Mouse (Mus musculus): ENCODE results near the gene Elane.

The Elane gene

DNA sequence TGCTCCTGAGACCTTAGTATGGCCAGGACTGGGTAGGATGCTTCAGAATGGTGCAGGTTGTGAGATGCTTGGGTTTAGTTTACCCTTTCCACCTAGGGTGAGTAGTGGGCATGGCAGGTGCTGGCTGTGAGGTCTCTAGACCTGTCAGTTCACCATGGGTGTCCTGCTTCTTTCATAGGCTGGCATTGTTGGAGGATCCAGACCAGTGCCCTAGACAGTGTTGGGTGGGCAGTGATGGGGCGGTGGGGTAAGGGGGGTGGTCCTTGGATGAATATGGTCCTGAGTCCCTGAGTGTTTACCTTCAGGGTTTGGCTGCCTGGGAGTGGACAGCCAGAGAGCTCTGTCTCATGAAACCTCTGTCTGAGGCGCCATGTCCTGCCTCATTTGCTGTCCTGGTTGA is 28.2 kb upstream of the Elane start:
- DNase-seq (ENCODE audit: low spot score): no peak

DNA sequence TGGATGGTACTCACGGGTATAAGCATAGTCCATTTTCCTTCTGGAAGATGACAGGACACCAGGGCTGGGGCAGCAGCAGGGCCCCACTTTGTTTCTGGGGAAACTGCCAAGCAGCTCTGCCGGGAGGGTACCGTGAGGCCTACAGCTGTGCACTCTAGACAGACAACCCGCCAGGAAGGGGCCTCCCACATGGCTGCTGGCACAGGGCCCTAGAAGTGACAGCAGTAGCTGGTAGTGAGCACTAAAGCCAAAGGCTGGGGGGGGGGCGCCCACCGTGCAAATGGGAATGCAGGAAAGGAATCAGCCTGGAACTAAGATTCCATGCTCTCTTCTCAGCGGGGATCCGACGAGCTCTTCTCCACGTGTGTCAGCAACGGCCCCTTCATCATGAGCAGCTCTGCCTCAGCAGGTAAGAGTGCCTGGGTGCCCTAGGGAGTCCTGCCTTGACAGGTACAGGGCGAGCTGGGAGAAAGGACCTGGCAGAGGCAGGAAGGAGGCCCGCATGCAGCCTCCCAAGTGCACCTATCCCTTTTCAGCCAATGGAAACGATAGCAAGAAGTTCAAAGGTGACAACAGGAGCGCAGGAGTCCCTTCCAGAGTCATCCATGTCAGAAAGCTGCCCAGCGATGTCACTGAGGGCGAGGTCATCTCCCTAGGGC is 27.5 kb upstream of the Elane start:
- no peak for DNase-seq (ENCODE audit: low spot score)

DNA sequence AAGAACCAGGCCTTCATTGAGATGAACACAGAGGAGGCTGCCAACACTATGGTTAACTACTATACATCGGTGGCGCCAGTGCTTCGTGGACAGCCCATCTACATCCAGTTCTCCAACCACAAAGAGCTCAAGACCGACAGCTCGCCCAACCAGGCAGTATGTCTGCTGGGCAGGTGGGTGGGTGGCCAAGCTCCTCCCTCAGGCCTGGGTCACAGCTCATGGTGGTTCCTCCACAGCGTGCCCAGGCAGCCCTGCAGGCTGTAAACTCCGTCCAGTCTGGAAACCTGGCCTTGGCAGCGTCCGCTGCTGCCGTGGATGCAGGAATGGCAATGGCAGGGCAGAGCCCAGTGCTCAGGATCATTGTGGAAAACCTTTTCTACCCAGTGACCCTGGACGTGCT is 26.9 kb upstream of the Elane start:
- DNase-seq (ENCODE audit: low spot score): no peak

DNA sequence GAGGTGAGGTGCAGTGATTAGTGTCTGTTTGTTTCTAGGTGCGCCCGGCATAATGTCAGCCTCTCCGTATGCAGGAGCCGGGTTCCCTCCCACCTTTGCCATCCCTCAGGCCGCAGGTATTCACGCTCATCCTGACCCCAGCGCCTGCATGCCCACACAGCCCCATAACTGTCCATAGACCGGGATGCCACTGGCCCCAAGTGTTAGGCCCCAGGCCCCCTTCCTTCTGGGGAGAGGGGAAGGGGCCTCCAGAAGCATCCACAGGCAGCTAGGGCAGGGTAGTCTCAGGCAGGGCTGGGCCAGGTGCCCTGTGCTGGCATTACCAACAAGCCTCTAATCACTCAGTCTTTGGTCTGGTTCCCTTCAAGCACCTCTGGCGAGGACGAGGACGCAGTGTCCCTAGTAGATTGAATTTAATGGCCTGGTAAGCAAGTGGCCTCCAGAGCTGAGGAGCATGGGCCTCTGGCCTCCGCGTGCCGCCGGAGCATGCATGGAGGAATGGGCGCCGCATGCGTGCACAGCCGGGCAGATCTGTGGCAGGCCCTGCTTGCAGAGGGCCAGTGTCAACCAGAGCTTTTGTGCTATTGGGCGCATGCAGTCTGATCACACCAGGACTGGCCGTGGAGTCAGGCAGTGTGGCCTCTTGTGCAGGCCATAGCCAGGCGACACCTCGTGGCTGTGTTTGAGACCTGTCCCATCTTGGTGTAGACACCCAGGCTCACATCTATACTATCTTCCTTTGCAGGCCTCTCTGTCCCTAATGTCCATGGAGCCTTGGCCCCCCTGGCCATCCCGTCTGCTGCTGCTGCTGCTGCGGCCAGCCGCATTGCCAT is 25.8 kb upstream of the Elane start:
- no peak for DNase-seq (ENCODE audit: low spot score)

DNA sequence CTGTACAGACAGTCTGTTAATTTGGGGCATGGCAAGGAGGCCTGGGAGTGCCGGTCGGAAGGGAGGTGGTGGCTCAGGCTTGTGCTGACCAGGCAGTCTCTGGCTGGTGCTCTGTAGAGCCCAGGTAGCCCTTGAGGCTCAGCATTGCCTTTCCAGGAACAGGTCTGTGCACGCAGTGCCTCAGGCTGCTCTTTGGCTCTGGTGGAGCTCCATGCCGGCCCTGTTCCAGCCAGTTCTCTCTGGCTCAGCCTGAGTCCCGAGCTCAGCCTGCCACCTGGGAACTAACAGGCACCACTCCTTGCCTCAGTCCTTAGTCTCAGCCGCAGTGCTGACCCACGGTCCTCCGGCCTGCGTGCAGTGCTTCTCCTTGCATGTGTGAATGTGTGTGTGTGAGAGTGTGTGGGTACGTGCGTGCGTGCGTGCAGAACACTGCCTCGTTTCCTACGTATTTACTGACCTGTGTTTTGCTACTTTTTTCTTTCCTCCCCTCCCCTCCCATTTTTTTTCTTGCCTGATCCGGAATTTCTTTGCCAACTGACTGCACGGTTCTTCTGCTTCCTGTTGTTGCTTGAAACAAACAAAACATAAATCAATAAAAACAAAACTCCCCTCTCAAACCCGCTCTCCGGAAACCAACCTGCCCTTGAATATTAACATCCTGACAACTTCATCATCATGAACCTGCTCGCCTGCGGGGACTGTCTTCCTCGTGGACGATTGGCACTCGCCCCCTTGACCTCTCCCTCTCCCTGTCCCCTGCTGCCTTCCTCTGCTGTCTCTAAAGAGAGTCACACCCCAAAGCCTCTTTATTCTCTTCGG is 24.6 kb upstream of the Elane start:
- no peak for DNase-seq (ENCODE audit: low spot score)

DNA sequence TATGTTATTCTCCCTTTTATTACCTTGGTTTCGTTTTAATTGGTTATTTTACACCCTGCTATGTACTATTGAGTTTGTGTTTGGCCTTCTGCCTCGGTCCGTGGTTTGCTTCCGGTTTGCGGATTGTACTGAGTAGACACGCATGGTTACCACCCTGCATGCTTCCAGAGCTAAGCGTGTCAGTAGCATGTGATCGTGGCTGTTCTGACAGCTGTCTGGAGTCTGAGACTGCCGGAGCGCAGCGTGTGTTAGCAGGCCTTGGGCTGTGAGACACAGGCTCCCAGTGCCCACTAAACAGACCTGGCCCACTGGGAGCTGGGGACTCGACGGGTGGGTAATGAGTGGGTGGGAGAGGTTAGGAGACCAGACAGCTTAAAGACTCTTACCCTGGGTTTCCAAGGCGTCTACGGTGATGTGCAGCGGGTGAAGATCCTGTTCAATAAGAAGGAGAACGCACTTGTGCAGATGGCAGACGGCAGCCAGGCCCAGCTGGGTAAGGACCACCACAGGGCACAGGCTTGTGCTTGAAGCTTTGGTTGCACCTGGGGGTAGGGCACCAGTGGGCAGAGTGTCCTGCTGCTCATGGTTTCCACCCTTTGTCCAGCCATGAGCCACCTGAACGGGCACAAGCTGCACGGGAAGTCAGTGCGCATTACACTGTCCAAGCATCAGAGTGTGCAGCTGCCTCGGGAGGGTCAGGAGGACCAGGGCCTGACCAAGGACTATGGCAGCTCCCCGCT is 23.8 kb upstream of the Elane start:
- DNase-seq (ENCODE audit: low spot score): no peak

DNA sequence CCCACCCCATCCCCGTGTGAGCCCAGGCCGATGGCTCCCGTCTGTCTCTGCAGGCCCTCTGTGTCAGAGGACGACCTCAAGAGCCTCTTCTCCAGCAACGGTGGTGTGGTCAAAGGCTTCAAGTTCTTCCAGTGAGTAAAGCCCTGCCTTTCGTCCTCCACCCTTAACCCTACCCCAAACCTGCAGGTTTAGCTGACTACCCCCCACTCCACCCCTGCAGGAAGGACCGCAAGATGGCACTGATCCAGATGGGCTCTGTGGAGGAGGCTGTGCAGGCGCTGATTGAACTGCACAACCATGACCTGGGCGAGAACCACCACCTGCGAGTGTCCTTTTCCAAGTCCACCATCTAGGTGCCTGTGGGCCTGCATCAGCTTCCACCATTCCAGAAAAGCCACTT is 23.1 kb upstream of the Elane start:
- no peak for DNase-seq (ENCODE audit: low spot score)

DNA sequence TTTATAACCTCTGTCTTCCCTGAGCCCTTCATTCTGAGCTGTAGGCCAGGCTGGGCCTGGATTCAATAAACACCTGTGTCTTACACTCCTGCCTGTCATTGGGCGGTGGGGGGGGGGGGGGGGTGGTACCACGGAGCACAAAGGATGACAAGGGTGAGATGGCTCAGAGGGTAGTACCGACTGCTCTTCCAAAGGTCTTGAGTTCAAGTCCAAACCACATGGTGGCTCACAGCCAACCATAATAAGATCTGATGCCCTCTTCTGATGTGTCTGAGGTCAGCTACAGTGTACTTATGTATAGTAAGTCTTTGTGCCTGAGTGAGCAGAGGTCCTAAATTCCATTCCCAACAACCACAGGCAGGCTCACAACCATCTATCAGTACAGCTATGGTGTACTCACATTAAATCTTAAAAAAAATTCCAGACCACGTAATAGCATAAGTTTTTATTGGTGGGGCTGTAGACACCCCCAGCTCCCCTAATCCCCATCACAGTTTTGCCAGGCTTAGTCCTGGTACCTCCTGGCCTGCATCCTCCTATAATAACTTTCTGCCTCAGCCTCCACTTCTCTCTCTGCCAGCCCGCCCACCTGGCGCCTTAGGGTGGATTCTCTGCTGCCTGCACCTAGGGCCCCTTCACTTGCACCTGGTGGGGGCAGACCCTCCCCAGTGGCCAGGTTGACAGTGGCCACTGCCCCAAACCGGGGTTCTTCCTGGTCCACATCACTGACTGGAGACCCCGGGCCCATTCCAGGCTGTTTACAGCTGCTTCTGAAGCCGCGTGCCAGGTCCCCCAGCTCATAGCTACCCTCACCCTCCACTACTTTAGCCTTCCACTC is 21.5 kb upstream of the Elane start:
- peak; percentile 37 for DNase-seq (ENCODE audit: low spot score)

DNA sequence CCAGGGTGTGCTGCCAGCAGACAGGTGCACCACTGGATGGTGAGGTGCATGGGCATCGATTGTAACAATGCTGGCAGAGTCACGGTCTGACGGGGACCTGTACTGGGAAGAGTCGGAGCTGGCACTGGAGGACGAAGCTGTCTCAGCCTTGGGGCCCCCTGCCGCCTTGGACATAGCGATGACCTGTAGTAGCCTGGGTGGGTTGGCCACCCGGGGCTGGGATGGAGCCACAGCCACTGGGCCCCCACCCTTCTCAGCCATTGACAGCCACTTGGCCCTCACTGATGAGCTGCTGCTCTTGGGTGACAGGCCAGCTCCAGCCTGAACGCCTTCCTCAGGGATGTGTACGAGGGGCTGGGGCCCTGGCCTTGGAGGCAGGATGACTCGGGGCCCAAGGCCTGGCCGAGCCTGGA is 20.9 kb upstream of the Elane start:
- no peak for DNase-seq (ENCODE audit: low spot score)

DNA sequence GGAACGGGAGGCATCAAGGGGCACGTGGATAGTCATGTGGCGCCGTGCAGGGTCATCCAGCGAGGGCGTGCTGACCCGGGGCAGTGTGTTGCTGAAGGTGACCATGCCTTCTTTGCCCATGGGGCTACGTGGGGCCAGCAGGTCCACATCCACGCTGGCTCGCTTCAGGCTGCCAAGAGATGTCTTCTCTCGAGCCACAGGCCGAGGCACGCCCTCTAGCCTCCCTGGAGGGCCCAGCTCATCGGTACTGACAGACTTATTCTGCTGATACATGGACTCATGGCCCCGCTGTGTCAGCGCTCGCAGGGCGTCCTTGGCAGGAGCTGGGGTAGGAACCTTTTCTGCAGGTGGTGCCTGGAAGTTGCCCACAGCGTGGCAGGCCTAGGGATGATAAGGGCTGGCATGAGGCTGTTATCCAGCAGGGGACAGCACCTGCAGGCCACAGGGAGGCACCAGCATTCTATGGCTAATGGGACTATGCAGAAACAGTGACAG is 20.2 kb upstream of the Elane start:
- no peak for DNase-seq (ENCODE audit: low spot score)

DNA sequence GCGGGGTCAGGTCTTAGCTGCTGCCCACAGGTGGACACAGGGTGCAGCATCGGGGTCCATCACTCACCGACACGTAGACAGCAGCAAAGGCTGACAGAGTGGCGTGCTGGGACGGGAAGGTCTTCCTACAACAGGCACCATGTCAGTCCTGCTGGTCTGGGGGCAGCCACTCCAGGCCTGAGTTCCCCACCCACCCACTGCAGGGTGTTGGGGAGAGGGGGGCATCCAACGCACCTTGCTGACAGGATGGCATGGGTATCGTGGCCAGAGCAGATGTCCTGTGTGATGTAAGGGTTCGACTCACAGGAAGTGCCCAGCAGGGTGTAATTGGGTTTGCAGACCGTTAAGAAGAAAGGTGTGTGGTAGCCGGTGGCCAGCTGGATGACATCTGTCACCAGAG is 19.4 kb upstream of the Elane start:
- no peak for DNase-seq (ENCODE audit: low spot score)

DNA sequence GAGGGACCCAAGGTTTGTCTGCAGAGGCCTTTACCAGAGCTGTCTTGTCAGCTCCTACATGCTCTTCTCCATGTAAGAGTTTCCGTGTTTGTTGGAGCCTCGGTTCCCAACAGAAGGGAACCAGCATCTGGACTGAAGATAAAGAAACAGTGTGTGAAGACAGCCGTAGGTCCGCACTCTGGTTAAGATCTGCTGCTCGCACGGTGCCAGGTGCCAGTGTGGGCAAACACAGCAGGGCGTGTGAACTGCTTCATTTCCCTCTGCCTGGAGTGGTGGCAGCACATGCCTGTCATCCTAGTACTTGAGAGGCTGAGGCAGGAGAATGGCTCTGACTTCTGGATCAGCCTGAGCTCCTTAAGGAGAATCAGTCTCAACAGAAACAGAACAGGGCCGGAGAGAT is 14.2 kb upstream of the Elane start:
- no peak for DNase-seq (ENCODE audit: low spot score)

DNA sequence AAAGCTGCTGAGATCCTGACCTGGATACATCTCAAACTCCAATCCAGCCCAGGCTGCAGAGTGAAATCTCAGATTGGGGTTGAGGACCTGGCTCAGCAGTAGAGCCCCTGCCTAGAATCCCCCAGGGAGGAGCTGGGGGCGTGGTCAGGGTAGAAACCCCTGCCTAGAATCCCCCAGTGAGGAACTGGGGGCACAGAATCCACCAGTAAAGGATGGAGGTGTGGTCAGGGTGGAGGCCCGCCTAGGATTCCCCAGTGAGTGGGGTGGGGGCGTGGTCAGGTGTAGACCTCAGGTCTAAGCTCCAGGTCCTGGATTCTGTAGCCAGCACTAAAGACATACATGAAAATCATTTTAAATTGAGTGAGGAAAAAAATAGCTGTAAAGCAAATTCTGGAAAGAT is 13.2 kb upstream of the Elane start:
- DNase-seq (ENCODE audit: low spot score): no peak

DNA sequence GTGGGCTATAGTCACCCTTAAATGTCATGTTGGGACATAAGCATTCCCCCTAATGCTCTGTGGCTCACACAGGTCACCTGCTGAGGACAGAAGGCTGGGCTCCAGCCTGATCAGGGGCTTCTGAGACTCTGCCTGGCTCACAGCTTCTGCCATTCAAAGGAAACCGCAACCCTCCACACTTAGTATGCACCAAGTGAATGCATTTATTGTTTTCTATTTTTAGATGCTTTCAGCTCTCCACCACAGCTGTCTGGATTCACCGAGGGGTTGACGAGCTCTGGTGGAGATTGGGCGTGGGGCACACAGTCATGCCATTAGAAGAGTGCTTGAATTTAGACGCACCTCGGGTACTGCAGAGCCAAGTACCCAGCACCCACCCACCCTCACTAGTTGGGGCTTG is 12.7 kb upstream of the Elane start:
- DNase-seq (ENCODE audit: low spot score): peak; percentile 25

DNA sequence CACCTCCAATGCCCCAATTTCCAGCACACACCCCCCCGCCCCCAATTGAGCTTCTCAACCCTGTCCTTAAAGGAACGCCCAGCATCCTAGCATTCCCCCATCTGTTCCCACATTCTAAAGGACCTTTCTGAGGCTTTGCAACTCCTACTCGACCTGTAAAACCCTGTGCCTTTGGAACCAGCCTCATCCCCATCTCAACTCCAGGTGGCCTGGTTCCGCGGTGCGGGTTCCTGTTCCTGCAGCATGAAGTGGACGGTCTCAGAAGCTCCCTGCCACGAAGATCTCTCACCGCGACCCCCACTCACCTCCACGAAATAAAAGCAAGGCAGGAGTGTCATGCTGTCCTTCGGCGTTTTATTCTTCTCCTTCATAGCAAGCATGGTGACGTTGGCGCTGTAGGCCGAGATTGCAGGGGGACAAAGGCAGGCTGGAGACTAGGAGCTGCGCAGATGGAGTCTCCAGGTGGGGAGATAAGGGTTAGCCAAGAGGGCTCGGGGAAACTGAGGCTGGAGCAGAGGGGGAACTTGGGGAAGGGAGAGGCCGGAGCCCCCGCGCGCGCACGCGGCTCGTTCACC is 12.2 kb upstream of the Elane start:
- DNase-seq (ENCODE audit: low spot score): peak; percentile 63

DNA sequence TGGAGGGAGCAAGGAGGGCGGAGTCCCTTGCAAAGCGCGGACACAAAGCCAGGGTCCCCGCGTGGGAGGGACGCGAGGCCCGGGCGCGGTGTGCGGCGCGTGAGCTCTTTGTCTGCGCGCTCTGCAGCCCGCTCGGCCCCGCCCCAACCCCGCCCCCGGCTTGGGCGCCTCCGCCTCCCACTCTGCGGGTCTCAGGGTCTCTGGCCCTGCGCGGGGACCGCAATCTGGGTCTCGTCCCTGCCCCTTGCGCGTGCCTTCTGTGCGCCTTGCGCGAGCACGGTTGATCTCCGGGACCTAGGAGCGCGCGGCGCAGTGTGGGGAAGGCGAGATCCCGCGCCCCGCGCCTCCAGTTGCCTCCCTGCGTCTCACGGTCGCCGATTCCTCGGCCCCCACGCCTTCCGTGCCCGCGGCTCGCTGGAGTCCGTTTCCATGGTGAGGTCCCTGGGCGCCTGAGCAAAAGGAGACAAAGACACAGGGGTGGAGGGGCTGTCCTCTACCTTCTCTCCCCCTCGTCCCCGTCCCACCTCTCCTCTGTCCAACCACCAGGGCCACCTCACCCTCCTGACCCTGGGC is 11.7 kb upstream of the Elane start, which contains the start of the genes Prtn3 and Plppr3:
Gene Prtn3, plus strand, starts transcription at position 187 of the 573 bp plus-strand sequence.
Gene Plppr3, minus strand, starts transcription at position 345 of the 573 bp plus-strand sequence.
- peak; percentile 79 for DNase-seq (ENCODE audit: low spot score)

DNA sequence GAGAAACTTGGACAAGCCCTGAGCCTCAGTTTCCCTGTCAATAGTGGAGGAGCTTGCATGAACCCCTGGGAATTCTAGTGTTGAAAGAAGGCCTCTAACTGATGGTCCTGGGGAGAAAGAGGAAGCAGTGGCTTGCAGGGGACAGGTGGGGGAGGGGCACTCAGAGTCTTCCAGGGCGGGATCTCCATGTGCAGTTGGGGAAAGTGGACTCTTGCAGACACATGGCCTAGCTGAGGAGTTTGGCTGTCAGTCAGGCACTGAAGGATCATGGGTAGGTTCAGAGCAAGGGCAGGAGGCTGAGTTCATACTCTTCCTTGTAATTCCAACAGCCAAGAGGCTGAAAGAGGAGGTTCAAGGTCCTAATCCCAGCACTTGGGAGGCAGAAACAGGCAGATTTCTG is 8.9 kb upstream of the Elane start:
- peak; percentile 36 for DNase-seq (ENCODE audit: low spot score)

DNA sequence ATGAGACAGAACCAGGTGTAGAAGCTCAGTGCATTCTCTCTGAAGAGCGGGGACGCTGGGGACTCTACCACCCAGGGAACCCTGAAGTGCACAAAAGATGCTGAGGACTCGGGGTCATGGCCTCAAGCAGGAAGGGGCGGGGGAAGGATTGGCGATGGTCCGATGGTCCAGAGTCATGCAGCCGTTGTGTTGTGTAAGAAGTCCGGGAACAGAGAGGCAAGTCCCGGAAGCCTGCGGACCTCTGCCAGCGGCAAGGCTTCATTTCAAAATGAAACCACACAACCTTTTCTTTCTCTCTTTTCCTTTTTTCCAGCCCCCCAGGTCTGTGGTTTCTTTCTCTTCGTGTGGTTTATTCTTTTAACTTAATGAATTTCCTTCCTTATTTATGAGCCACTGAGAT is 8.3 kb upstream of the Elane start:
- no peak for DNase-seq (ENCODE audit: low spot score)

DNA sequence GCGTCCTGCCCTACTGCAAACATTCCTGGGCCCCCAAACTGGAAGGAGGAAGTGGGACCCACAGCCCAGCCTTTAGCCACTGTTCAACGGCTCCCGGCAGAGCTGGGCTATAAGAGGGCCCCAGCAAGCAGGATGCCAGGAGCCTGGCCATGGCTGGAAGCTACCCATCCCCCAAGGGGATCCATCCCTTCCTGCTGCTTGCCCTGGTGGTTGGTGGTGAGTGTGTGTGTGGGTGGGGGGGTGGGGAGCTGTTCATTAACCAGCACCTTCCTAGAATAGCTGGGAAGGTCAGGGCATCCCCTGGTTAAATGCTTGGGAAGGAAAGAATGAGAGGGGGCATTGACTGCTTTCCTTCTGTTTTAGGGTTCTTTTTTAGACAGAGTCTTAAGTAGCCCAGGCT is 6.5 kb upstream of the Elane start:
- DNase-seq (ENCODE audit: low spot score): no peak

DNA sequence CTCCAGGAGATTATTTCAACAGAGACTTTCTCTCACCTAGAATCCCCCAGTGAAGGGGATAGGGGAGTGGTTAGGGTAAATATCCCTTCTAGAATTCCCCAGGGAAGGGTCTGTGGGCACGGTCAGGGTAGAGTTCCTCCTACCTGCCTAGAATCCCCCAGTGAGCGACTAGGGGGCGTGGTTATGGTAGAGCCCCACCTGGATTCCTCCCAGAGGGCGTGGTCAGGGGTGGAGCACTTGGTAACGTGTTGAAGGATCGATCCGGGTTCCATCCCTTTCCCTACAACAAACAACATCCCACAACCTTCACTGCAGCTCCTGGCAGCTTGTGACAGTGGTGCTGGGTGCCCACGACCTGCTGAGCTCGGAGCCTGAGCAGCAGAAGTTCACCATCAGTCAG is 5.3 kb upstream of the Elane start:
- no peak for DNase-seq (ENCODE audit: low spot score)

Data from embryo, embryonic 10.5 days (tissue).